Mouse (Mus musculus) ES-E14 (cell line): ENCODE measurements around the gene Phf21b.

Experiments used
- CHD2 ChIP-seq: IDR thresholded peaks from 2 replicates; pipeline ENCODE4 v1.6.1; 2014; ENCODE audit warnings: mild to moderate bottlenecking, low read depth, low read length, inconsistent platforms
- HCFC1 ChIP-seq: IDR thresholded peaks from 2 replicates; pipeline ENCODE4 v1.6.1; 2012; ENCODE audit warnings: low read length, inconsistent platforms, borderline replicate concordance; ENCODE audit not compliant: insufficient read depth
- MAFK ChIP-seq: IDR thresholded peaks from 2 replicates; pipeline ENCODE4 v1.6.1; 2014; ENCODE audit warnings: mild to moderate bottlenecking, low read depth, low read length, inconsistent platforms; ENCODE audit not compliant: insufficient read depth
- ZNF384 ChIP-seq: IDR thresholded peaks from 2 replicates; pipeline ENCODE4 v1.6.1; 2012; ENCODE audit warnings: low read depth, low read length, inconsistent platforms

GRCm38 (mm10) chr15:84744308-84744707, 111.5 kb downstream of the Phf21b start:
- TF ChIP-seq MAFK = no peak
- TF ChIP-seq ZNF384 = no peak
- no peak for TF ChIP-seq CHD2
- no peak for TF ChIP-seq HCFC1
